Mouse (Mus musculus): ENCODE results near the gene Tango2. TPM values are rescaled to one million over a fixed set of nuclear protein-coding genes. Genes with fewer than 3 reads are reported as not detected.
"Not testable (repeated sequence)": the region's sequence is repeated elsewhere in the genome, so short reads cannot be mapped to it uniquely, and the experiment has no call there.

Tango2 gene
- total RNA-seq, 1 experiment from 2014 or later: 57.3 TPM

GRCm38 (mm10) chr16:18342650-18343570, 5.0 kb downstream of the Tango2 start:
- DNase-seq: no peak

- DNase-seq: no peak
Measured at GRCm38 (mm10) chr16:18342076-18342475, 5.8 kb downstream of the Tango2 start.

GRCm38 (mm10) chr16:18341605-18342004, 6.3 kb downstream of the Tango2 start:
- no peak for DNase-seq

GRCm38 (mm10) chr16:18339866-18340265, 8.0 kb downstream of the Tango2 start:
- peak; percentile 16 for DNase-seq

- peak; percentile 46 for DNase-seq
Measured at GRCm38 (mm10) chr16:18337261-18337660, 10.6 kb downstream of the Tango2 start.

- DNase-seq: no peak
Measured at GRCm38 (mm10) chr16:18335981-18336380, 11.9 kb downstream of the Tango2 start.

- DNase-seq: peak; percentile 47
Measured at GRCm38 (mm10) chr16:18333976-18334375, 13.9 kb downstream of the Tango2 start.

GRCm38 (mm10) chr16:18328524-18328923, 19.4 kb downstream of the Tango2 start:
- peak; percentile 21 for DNase-seq

- no peak for DNase-seq
Measured at GRCm38 (mm10) chr16:18327936-18328335, 20.0 kb downstream of the Tango2 start.

GRCm38 (mm10) chr16:18325741-18326140, 22.2 kb downstream of the Tango2 start:
- no peak for DNase-seq

- no peak for DNase-seq
Measured at GRCm38 (mm10) chr16:18324031-18324430, 23.9 kb downstream of the Tango2 start.

GRCm38 (mm10) chr16:18323460-18323859, 24.4 kb downstream of the Tango2 start:
- DNase-seq: no peak

GRCm38 (mm10) chr16:18321443-18321842, 26.5 kb downstream of the Tango2 start:
- no peak for DNase-seq

GRCm38 (mm10) chr16:18318992-18319391, 28.9 kb downstream of the Tango2 start:
- DNase-seq: no peak

GRCm38 (mm10) chr16:18308159-18308558, 39.7 kb downstream of the Tango2 start:
- no peak for DNase-seq

- DNase-seq: not testable (repeated sequence)
Measured at GRCm38 (mm10) chr16:18289614-18290013, 58.3 kb downstream of the Tango2 start.

- DNase-seq: peak; percentile 99
Measured at GRCm38 (mm10) chr16:18289067-18289588, 58.8 kb downstream of the Tango2 start, which contains the start of gene Dgcr8. TSS of gene Dgcr8 (minus strand) at chr16:18289246.

GRCm38 (mm10) chr16:18288581-18289061, 59.3 kb downstream of the Tango2 start:
- peak; percentile 85 for DNase-seq

- DNase-seq: no peak
Measured at GRCm38 (mm10) chr16:18288166-18288565, 59.7 kb downstream of the Tango2 start.

GRCm38 (mm10) chr16:18275166-18275565, 72.7 kb downstream of the Tango2 start:
- DNase-seq: no peak

- no peak for DNase-seq
Measured at GRCm38 (mm10) chr16:18268182-18268581, 79.7 kb downstream of the Tango2 start.

GRCm38 (mm10) chr16:18265024-18265423, 82.9 kb downstream of the Tango2 start:
- no peak for DNase-seq

GRCm38 (mm10) chr16:18258221-18258620, 89.7 kb downstream of the Tango2 start, which contains the start of gene Gm49776:
TSS of gene Gm49776 (minus strand) at chr16:18258321.
- DNase-seq: no peak
